Mouse (Mus musculus) liver (tissue): Measurements from ENCODE around the gene Grin3b.

ENCODE experiments used
- DNase-seq: peaks from one replicate; pipeline ENCODE4 v3.0.0-alpha.2; 2020; ENCODE audit warnings: mixed read lengths

Gene Grin3b

DNA sequence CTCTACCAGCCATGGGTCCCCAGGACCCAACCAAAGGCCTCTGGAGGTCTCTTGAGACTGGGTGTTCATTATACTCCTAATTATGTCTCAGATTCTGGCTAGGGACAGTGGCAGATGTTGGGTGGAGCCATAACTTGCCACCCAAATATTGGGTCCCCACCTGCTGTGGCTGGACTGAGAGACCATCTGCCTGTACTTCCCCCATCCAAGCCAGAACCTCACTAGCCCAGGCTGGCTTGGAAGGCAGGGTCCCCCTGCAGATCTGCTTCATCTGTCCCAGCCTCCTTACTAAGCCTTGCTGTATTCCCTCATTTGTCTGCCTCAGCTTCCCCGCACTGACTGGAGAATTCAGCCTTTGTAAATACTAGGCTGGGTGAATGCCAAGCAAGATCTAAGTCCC, 2.3 kb upstream of the Grin3b start:
- no peak for DNase-seq

GRCm38 (mm10) chr10:79969124-79969568, 1.4 kb upstream of the Grin3b start:
- DNase-seq: no peak

- DNase-seq: no peak
Observed at GRCm38 (mm10) chr10:79971183-79971497, 625 bp downstream of the Grin3b start.

DNA sequence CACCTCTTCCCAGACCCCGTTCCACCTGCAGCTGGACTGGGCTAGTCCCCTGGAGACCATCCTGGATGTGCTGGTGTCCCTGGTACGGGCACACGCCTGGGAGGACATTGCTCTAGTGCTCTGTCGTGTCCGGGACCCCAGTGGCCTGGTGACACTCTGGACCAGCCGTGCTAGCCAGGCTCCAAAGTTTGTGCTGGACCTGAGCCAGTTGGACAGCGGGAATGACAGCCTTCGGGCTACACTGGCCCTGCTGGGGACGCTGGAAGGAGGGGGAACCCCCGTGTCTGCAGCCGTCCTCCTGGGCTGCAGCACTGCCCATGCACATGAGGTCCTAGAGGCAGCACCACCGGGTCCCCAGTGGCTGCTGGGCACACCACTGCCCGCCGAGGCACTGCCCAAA, 2.3 kb downstream of the Grin3b start:
- DNase-seq: no peak

- DNase-seq: no peak
Observed at GRCm38 (mm10) chr10:79974087-79974486, 3.6 kb downstream of the Grin3b start.

GRCm38 (mm10) chr10:79974668-79975067, 4.2 kb downstream of the Grin3b start:
- DNase-seq: no peak

- DNase-seq: no peak
Observed at GRCm38 (mm10) chr10:79976071-79976721, 5.7 kb downstream of the Grin3b start.

GRCm38 (mm10) chr10:79976722-79977107, 6.2 kb downstream of the Grin3b start:
- no peak for DNase-seq

DNA sequence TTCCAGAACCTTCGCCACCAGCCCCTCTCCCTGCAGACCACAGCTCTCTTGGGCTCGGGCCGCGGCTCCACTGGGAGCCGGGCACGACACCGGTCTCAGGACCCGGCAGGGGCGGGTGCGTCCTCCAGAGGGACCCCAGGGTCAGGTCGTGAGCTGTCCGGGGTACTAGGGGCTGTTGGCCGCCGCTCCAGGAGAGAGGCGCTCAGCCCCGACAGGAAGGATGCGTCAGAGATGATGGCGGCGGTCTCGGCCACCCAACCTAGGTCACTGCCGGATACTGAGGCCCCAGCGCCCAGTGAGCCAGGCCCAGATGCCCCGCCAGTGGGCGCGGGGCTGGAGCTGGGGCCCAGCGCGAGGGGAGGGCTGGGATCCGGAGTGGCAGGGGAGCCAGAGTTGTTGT, 6.8 kb downstream of the Grin3b start:
- no peak for DNase-seq

DNA sequence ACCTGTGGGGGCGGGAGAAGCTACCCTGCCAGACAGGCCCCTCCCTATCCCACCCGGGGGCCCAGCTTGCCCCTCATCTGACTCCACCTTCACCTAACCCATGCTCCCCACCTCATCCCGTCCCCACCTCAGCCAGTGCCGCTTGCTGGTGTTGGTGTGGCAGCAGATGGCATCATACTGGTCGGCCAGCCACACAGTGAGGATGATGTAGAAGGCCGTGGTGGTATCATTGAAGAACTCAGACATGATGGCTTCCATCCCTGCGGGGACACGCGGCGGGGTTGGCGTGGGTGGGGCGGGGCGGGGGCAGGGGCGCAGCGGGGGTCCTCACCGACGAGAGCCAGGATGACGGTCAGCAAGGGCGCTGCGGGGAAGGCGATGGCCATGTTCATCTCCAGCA, 7.5 kb downstream of the Grin3b start:
- DNase-seq: no peak

- no peak for DNase-seq
Observed at GRCm38 (mm10) chr10:79979401-79980155, 9.1 kb downstream of the Grin3b start.

DNA sequence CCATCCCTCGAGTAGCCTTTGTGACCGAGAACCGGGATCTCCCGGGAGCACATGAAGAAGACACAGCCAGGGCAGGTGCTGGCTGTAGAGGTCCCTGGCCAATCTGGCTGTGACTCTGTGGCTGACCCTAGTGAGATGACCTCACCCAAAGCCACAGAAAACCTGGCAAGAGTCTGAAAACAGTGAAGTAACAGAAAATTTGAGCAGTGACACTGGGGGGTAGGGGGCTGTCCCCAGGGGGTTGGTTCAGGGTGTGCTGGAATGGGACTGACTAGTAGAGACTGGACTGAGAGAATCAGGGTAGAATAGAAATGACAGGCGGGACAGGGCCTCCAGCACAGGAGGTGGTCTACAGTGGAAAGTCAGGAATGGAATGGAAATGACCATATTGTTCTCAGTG, 12.7 kb downstream of the Grin3b start:
- DNase-seq: no peak

- peak; percentile 84 for DNase-seq
Observed at GRCm38 (mm10) chr10:79983670-79984069, 13.2 kb downstream of the Grin3b start.

- peak; percentile 92 for DNase-seq
Observed at GRCm38 (mm10) chr10:79984195-79984816, 13.8 kb downstream of the Grin3b start, which contains the start of gene Tmem259. Gene Tmem259, minus strand, starts transcription at chr10:79984330.

GRCm38 (mm10) chr10:79984871-79985270, 14.4 kb downstream of the Grin3b start:
- DNase-seq: peak; percentile 98

DNA sequence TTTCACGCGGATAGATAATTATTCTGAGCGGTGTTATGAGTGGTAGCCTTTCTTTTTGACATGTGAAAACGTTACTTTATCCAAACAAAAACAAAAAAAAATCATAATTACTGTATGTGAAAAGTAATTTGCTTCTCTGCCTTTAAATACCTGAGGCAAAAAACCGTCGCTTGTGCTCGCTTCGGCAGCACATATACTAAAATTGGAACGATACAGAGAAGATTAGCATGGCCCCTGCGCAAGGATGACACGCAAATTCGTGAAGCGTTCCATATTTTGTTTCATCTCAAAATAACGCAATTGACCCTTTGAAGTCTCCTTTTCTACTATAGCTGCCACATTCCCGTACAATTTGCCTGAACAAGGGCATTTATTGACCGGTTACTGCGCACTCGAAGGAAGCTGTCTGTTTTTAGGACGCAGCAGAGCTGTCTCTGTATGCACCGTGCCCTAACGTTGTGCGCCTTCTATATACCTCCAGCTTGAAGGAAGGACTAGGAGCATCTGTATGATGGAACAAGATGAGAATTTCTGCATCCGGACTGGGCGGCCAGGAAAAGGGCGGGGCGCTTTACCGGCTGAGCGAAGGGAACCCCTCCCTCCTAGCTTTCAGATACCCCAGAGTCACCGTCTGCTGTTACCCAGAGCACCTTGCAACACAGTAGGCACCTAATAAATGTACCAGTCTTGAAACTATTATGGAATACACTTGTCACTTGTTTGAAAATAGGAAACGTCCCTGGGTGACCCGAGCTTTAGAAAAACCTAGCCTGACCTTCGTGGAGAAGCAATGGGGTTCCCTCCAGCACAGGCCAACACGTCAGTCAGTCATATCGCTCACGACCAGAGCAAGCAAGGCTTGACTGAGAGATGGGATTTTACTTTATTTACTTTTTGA, 15.1 kb downstream of the Grin3b start:
- peak; percentile 88 for DNase-seq

DNA sequence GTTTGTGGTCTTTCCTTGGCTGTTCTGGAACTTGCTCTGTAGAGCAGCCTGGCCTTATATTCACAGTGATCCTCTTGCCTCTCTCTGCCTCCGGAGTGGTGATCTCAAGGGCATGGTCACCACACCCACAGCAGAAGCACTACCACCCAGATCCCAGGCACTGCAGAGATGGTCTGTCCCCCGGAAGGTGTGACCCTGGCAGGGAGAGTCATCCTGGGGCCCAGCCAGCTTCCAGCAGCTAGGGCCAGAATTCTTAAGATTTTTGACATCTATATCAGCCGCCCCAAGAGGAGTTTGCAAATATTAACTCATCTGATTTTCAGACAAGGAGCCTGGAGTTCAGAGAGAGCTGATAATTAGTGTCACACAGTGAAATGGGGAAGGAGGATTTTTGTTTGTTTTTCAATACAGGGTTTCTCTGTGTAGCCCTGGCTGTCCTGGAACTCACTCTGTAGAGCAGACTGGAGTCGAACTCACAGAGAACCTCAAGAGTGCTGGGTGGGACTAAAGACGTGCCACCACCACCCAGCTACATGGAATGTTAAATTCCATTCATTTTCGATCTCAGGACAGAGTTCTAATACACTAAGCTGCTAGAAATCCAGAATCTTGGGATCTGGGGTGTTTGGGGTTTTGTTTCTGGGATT, 15.8 kb downstream of the Grin3b start:
- DNase-seq: peak; percentile 81

- DNase-seq: peak; percentile 85
Observed at GRCm38 (mm10) chr10:79986963-79987362, 16.4 kb downstream of the Grin3b start.

- DNase-seq: no peak
Observed at GRCm38 (mm10) chr10:79987771-79988505, 17.4 kb downstream of the Grin3b start.

DNA sequence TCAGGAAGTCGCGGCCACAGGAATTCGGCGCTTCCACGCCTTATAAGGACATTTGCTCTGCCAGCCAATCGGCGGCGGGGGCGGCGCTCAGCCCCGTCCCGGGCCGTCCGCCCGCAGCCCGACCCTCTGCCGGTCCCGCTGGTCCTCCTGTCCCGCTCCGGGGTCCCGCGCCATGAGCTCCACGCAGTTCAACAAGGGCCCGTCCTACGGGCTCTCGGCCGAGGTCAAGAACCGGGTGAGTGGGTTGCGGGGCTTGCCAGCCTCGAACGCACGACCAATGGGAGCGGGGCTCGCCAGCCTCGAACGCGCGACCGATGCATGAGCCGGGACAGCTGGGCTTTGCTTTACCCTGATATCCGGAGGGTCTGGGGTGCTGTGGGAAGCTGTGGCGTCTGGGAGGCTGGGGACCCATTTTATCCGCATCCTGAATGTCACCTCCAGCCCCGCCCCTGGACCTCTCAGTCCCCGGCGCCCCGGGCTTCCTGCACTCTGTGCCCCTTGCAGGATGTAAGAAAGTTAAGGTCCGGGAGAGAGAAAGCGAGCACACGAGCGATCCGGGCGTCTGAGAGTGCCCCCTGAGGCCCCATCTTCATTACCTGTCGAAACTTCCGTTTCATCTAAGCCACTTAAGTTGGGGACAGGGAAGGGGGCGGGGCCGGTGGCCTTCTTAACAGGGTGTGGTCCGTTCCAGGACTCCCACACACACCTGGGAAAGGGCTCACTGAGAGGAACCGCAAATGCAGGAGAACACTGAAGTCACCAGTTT, 18.2 kb downstream of the Grin3b start, which contains the start of gene Cnn2:
TSS of gene Cnn2 (plus strand) at position 79 of the 766 bp plus-strand sequence.
- peak; percentile 71 for DNase-seq

DNA sequence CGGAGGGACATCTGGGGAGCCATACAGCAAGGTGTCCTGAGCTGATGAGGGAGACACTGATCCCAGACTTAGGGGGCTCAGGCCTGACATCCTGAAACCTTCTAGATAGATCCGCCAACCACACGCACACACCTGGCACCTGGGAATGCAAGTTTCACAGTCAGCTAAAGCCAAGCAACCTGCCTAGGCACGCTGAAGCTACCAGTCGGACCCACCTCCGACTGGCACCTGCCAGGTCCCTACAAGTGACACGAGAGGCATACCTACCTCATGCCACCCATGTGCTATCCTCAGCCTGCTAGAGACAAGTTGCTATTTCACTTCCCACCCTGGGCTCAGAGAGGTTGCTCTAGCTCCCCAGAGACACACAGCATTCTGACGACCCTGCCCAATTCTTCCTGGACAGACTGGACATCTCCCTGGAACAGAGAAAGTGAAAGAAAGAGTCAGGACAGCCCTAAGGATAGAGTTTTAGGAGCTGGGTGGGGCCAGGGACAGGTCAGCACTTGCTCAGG, 18.8 kb downstream of the Grin3b start:
- no peak for DNase-seq
